Mouse (Mus musculus) kidney, adult 2 months (tissue): ENCODE data around the gene Cyp2d11. TPM values are rescaled to one million over a fixed set of nuclear protein-coding genes. Genes with fewer than 3 reads are reported as not detected.
"Not testable (repeated sequence)": the region's sequence is repeated elsewhere in the genome, so short reads cannot be mapped to it uniquely, and the experiment has no call there.

Experiments
- DNase-seq: peaks from one replicate; pipeline ENCODE4 v3.0.0; 2021
- H3K27ac ChIP-seq: fragments of 200-500 bp; 2 replicates; pipeline ENCODE4 v1.5.1; 2012; ENCODE audit warnings: low read depth, low read length, control low read depth, inconsistent platforms; ENCODE audit not compliant: insufficient read depth
- H3K27me3 ChIP-seq: fragments of 200-500 bp; replicated peaks from 2 replicates; pipeline ENCODE4 v1.6.1; 2012; ENCODE audit warnings: mild to moderate bottlenecking, moderate library complexity, low read length, inconsistent platforms; ENCODE audit not compliant: control insufficient read depth, insufficient read depth
- H3K36me3 ChIP-seq: fragments of 200-500 bp; 2 replicates; pipeline ENCODE4 v1.6.1; 2012; ENCODE audit warnings: mild to moderate bottlenecking, moderate library complexity, low read length, inconsistent platforms; ENCODE audit not compliant: control insufficient read depth, insufficient read depth
- H3K4me1 ChIP-seq: fragments of 200-500 bp; 2 replicates; pipeline ENCODE4 v1.6.1; 2011; ENCODE audit warnings: low read length; ENCODE audit not compliant: control insufficient read depth, insufficient read depth
- H3K4me3 ChIP-seq: fragments of 200-500 bp; 2 replicates; pipeline ENCODE4 v1.5.1; 2011; ENCODE audit warnings: mild to moderate bottlenecking, low read depth, low read length, control low read depth; ENCODE audit not compliant: insufficient read depth
- CTCF ChIP-seq: fragments of 200-500 bp; conservative IDR thresholded peaks from 2 replicates; pipeline ENCODE4 v1.5.1; 2011; ENCODE audit warnings: low read depth, mild to moderate bottlenecking, control low read depth, low read length, moderate library complexity, mixed read lengths; ENCODE audit not compliant: insufficient read depth, insufficient read length
- POLR2A ChIP-seq: fragments of 200-500 bp; IDR thresholded peaks from one replicate; pipeline ENCODE4 v1.6.1; 2011; ENCODE audit warnings: low read depth, low read length, control low read depth
- WGBS: fragments of 180-500 bp; shearing (Covaris S2); methylation state at CpG from one replicate; pipeline ENCODE4 v1.1.7; 2018; 5-methylcytosine and 5-hydroxymethylcytosine counted together
- polyA plus RNA-seq: library from polyadenylated mRNA; depleted of rRNA; stranded (reverse); fragments of >200 nt; gene quantifications from 2 replicates; pipeline ENCODE4 v1.2.3, GENCODE M21; 2012

The Cyp2d11 gene
- polyA plus RNA-seq, 1 experiment, result not detected

DNA sequence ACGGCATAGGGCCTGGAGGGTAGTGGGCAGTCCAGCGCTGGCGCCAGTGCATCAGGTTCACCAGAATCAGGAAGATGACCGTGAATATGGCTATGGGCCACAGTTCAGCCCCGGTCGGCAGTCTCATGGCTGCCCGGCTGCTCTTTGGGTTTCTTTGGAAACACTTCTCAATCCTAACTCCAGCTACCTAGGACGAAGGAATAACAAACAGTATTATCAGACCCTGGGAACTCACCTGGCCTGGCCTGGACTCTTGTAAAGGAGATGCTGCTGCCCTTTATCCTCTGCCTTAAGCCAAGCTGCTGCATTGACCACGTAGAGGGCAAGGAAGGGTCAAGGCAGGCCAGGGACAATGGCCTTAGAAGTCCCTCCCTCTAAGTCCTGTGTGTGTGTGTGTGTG is 18.0 kb downstream of the Cyp2d11 start:
- Histone ChIP-seq H3K36me3 (no peaks in the 10 kb centered on the region), H3K4me1 (peaks cover 11% of the 10 kb centered on the region; the same call in 1 of the 2 replicates), H3K27me3 (no peaks in the 10 kb centered on the region), H3K27ac (peak overlapping the region; percentile 84), H3K4me3 (no peak overlapping the region)
- 89% methylated on average over 9 of the region's 9 CpGs for WGBS
- TF ChIP-seq CTCF (no peak), POLR2A (no peak)
- DNase-seq, result no peak

DNA sequence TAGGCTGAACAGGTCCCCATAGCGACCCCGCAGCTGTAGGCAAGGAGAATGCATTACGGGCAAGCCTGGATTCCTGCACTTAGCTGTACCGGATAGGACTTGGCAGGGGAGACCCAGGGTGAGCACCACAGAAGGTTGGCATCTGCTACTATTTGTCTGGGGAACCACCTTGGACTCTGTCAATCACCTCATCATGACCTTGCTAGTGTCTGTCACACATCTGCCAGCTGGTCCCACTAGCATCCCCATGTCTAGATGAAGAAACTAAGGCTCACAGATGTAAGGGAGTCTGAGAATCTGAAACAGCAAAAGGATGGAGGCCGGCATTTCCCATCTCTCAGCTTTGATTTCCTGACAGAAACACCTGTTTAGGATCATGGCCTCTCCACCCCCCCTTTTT is 19.4 kb downstream of the Cyp2d11 start:
- no peak for TF ChIP-seq CTCF
- no peak for TF ChIP-seq POLR2A
- H3K4me1 ChIP-seq, result peaks cover 11% of the 10 kb centered on the region; the same call in 1 of the 2 replicates
- H3K4me3 ChIP-seq, result no peak overlapping the region
- no peak for DNase-seq
- H3K27ac ChIP-seq, result no peak overlapping the region
- no peaks in the 10 kb centered on the region for H3K36me3 ChIP-seq
- WGBS, result 91% methylated on average over 5 of the region's 5 CpGs
- no peaks in the 10 kb centered on the region for H3K27me3 ChIP-seq

DNA sequence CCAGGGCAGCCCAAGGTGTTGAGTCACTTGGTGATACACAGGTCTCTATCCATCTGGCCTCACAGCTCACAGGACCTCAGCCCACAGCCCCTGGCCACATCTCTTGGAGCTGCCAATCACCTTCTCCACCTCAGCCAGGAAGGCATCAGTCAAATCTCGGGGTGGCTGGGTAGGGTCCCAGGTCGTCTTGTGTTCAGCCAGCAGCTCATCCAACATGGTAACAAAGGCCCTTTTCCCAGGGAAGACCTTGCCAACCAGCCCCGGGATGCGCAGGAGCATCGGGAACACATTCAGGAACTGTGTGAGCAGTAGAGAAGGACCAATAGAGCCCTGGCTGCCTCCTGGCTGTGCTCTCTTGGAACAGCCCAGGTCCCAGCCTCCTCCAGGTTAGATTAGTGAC is 20.8 kb downstream of the Cyp2d11 start:
- Histone ChIP-seq H3K27ac (no peak overlapping the region), H3K4me3 (no peak overlapping the region), H3K36me3 (no peaks in the 10 kb centered on the region), H3K27me3 (no peaks in the 10 kb centered on the region), H3K4me1 (peaks cover 12% of the 10 kb centered on the region; the same call in 1 of the 2 replicates)
- TF ChIP-seq POLR2A, result no peak
- no peak for TF ChIP-seq CTCF
- WGBS, result 92% methylated on average over 5 of the region's 5 CpGs
- no peak for DNase-seq

DNA sequence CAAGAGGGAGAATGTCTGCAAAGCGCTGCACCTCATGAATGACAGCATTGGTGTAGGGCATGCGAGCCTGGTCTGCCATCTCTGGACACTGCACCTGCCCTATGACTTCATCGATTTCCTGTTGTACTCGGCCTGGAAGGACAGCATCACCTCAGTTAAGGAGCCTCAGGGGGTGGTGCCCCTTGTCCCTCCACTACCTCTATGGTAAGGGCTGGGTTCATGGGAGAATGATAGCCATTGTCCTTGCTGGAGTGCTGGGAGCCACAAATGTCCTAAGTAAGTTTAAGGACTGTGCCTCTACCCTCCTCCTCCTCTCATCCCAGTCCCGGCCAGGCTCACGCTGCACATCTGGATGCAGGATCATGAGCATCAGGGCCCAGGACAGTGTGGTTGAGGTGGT is 21.4 kb downstream of the Cyp2d11 start:
- Histone ChIP-seq H3K27ac (no peak overlapping the region), H3K4me1 (peaks cover 12% of the 10 kb centered on the region; the same call in 1 of the 2 replicates), H3K4me3 (no peak overlapping the region), H3K36me3 (no peaks in the 10 kb centered on the region), H3K27me3 (no peaks in the 10 kb centered on the region)
- DNase-seq, result no peak
- TF ChIP-seq POLR2A, result no peak
- no peak for TF ChIP-seq CTCF
- 88% methylated on average over 6 of the region's 6 CpGs for WGBS

DNA sequence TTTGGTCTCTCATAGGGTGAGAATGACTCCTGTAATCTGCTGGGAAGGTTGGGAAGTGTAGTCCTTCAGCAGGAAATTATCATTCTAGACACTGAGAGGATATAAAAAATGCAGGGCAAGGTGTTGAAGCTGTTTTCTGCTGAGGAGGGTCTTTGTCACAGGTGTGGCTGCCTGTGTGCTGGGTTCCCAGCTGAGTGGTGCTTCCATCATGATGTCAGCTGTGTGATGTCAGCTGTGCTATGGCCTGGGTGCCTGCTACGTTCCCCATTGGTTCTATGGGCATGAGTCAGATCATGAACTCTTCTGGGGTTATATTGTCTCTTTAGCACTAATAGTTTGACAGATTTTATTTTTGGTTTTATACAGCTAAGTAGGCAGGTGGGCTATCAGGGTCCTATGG is 25.0 kb downstream of the Cyp2d11 start:
- Histone ChIP-seq H3K27me3 (no peaks in the 10 kb centered on the region), H3K4me1 (peaks cover 5% of the 10 kb centered on the region; the same call in 1 of the 2 replicates), H3K36me3 (no peaks in the 10 kb centered on the region), H3K4me3 (no peak overlapping the region), H3K27ac (peak overlapping the region; percentile 2; the same call in 1 of the 2 replicates)
- 71% methylated on average over 1 of the region's 1 CpGs for WGBS
- DNase-seq, result no peak
- TF ChIP-seq CTCF, result no peak
- no peak for TF ChIP-seq POLR2A

DNA sequence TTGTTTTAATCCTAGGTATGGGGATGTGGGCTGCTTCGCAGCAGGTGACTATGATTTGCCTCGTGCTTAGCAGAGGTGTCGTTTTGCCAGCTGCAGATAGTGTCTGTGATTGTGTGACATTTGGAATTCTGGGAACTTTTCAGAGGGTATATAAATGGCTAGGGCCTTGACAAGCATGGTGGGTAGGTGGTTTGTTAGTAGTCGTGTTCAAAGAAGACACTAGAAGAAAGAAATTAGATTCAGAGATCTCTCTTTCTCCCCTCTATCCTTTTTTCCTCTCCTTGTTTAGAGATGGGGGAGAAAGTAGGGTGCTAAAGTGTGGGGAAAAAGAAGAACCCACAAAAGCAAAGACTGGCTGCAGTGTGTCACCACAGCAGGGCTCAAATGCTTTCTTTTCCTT is 25.7 kb downstream of the Cyp2d11 start:
- Histone ChIP-seq H3K36me3 (no peaks in the 10 kb centered on the region), H3K27ac (peak overlapping the region; percentile 31), H3K27me3 (no peaks in the 10 kb centered on the region), H3K4me3 (no peak overlapping the region), H3K4me1 (peaks cover 5% of the 10 kb centered on the region; the same call in 1 of the 2 replicates)
- no peak for TF ChIP-seq CTCF
- no peak for TF ChIP-seq POLR2A
- 92% methylated on average over 4 of the region's 4 CpGs for WGBS
- DNase-seq, result no peak

DNA sequence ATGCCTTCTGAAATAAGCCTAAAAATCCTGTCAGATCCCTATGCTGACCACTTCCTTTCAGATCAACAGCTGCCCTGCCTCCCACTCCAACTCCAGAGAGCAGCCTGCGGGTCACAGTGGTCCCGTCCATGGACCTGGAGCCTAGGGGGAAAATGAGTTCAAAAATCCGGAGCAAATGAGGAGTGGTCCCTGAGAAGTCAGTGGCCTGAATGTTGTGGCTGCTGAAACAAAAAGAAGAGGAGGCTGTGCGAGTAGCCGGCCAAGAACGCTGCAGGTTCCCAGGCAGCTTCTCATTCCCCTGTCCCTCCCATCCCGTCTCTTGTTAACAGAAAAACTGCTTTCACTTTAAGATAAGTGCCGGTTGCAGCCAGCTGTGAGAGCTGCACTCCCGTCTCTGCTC is 29.3 kb downstream of the Cyp2d11 start:
- DNase-seq, H3K36me3 ChIP-seq, H3K27me3 ChIP-seq: not testable (repeated sequence)
- Histone ChIP-seq H3K4me3 (peak overlapping the region; percentile 37; the same call in 1 of the 2 replicates), H3K27ac (peak overlapping the region; percentile 75; the same call in 1 of the 2 replicates), H3K4me1 (peaks cover 19% of the 10 kb centered on the region; the same call in 1 of the 2 replicates)
- WGBS, result 9% methylated on average over 6 of the region's 9 CpGs

DNA sequence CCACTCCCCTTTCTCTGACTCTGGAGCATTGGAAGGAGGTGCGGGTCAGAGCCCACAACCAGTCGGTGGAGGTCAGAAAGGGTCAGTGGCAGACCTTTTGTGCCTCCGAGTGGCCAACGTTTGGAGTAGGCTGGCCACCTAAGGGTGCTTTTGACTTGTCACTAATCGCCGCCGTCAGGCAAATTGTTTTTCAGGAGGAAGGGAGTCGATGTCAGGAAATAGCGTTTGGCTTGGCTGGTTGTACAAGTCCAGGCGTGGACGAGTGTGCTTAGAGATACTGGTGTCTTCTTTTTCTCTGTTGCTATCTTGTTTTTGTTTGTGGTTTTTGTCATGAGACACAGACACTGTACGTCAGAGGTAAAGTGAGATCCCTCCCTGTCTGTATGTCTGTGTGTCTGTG is 30.0 kb downstream of the Cyp2d11 start:
- DNase-seq, H3K27ac ChIP-seq, H3K4me3 ChIP-seq, H3K36me3 ChIP-seq, H3K27me3 ChIP-seq: not testable (repeated sequence)
- peaks cover 22% of the 10 kb centered on the region; the same call in 1 of the 2 replicates for H3K4me1 ChIP-seq
- WGBS, result 38% methylated on average over 9 of the region's 12 CpGs
